Mouse (Mus musculus) hindbrain, embryonic 16.5 days (tissue): Measurements from ENCODE around the gene Lysmd3. TPM values are rescaled to one million over a fixed set of nuclear protein-coding genes. Genes with fewer than 3 reads are reported as not detected.
"Not testable (repeated sequence)": the region's sequence is repeated elsewhere in the genome, so short reads cannot be mapped to it uniquely, and the experiment has no call there.

ENCODE experiments used
- ATAC-seq: fragments of 200-750 bp; cut with Nextera tagmentation; 2 replicates; pipeline ENCODE4 v1.8.0; 2017; ENCODE audit warnings: moderate TSS enrichment, moderate library complexity
- H3K27ac ChIP-seq: fragments of 300-500 bp; sonication (generic); 2 replicates; pipeline ENCODE4 v1.5.1; 2014; ENCODE audit warnings: low read depth, mild to moderate bottlenecking, control low read depth, low read length, moderate library complexity
- H3K27me3 ChIP-seq: fragments of 300-500 bp; sonication (generic); replicated peaks from 2 replicates; pipeline ENCODE4 v1.6.1; 2014; ENCODE audit warnings: low read length; ENCODE audit not compliant: control insufficient read depth, insufficient read depth
- H3K36me3 ChIP-seq: fragments of 300-500 bp; sonication (generic); 2 replicates; pipeline ENCODE4 v1.6.1; 2014; ENCODE audit warnings: mild to moderate bottlenecking, low read length, moderate library complexity, mixed read lengths; ENCODE audit not compliant: control insufficient read depth, insufficient read depth
- H3K4me1 ChIP-seq: fragments of 300-500 bp; sonication (generic); 2 replicates; pipeline ENCODE4 v1.6.1; 2014; ENCODE audit warnings: low read depth, low read length; ENCODE audit not compliant: control insufficient read depth, insufficient read depth
- H3K4me2 ChIP-seq: fragments of 300-500 bp; sonication (generic); 2 replicates; pipeline ENCODE4 v1.6.1; 2014; ENCODE audit warnings: mild to moderate bottlenecking, low read length, control low read depth, moderate library complexity
- H3K4me3 ChIP-seq: fragments of 300-500 bp; sonication (generic); 2 replicates; pipeline ENCODE4 v1.5.1; 2014; ENCODE audit warnings: mild to moderate bottlenecking, low read length, control low read depth, moderate library complexity
- H3K9ac ChIP-seq: fragments of 300-500 bp; sonication (generic); 2 replicates; pipeline ENCODE4 v1.6.1; 2014; ENCODE audit warnings: low read depth, mild to moderate bottlenecking, control low read depth, low read length, moderate library complexity
- H3K9me3 ChIP-seq: fragments of 300-500 bp; sonication (generic); 2 replicates; pipeline ENCODE4 v1.6.1; 2014; ENCODE audit warnings: mild to moderate bottlenecking, low read length, moderate library complexity; ENCODE audit not compliant: control insufficient read depth
- WGBS: fragments of 180-500 bp; shearing (Covaris S2); extraction: QIAGEN DNeasy Blood & Tissue Kit; methylation state at CpG from one replicate; pipeline ENCODE4 v1.1.7; 2014; 5-methylcytosine and 5-hydroxymethylcytosine counted together
- polyA plus RNA-seq: library from polyadenylated mRNA; unstranded; fragments of >200 nt; fragmentation: Nextera tagmentation; extraction: Ambion mirVana; gene quantifications from 2 replicates; pipeline ENCODE4 v1.2.1, GENCODE M21; 2015

Gene Lysmd3
- 16.5 and 16.7 TPM in 2 replicates for polyA plus RNA-seq

GRCm38 (mm10) chr13:81657351-81658052, at the start of gene Lysmd3:
Gene Lysmd3, plus strand, starts transcription at chr13:81657663.
- peak; percentile 100 for ATAC-seq
- Histone ChIP-seq H3K9ac (peak within 1 kb of the TSS; percentile 77), H3K9me3 (no peaks in the 10 kb centered on the region), H3K4me2 (peak within 1 kb of the TSS; percentile 67), H3K36me3 (no peaks in the 10 kb centered on the region), H3K27me3 (no peaks in the 10 kb centered on the region), H3K27ac (peak within 1 kb of the TSS; percentile 85), H3K4me1 (peaks cover 14% of the 10 kb centered on the region), H3K4me3 (peak within 1 kb of the TSS; percentile 64)
- WGBS = under 1% methylated on average over 65 of the region's 73 CpGs

GRCm38 (mm10) chr13:81610349-81610748, 47.1 kb upstream of the Lysmd3 start:
- no peak overlapping the region for H3K4me3 ChIP-seq
- H3K36me3 ChIP-seq = no peaks in the 10 kb centered on the region
- H3K4me2 ChIP-seq = no peak overlapping the region
- no peaks in the 10 kb centered on the region; the same call in 1 of the 2 replicates for H3K9me3 ChIP-seq
- no peaks in the 10 kb centered on the region for H3K27me3 ChIP-seq
- 78% methylated on average over 4 of the region's 4 CpGs for WGBS
- H3K4me1 ChIP-seq = no peaks in the 10 kb centered on the region
- no peak overlapping the region for H3K27ac ChIP-seq
- ATAC-seq = no peak
- no peak overlapping the region for H3K9ac ChIP-seq

GRCm38 (mm10) chr13:81627861-81628260, 29.6 kb upstream of the Lysmd3 start:
- H3K4me3 ChIP-seq, H3K9me3 ChIP-seq, H3K9ac ChIP-seq, H3K4me2 ChIP-seq, H3K36me3 ChIP-seq, H3K27ac ChIP-seq, H3K4me1 ChIP-seq, H3K27me3 ChIP-seq: not testable (repeated sequence)
- ATAC-seq = peak; percentile 28; the same call in 1 of the 2 replicates
- WGBS = 36% methylated on average over 1 of the region's 1 CpGs

- Histone ChIP-seq H3K9ac (no peak overlapping the region), H3K4me1 (no peaks in the 10 kb centered on the region), H3K4me3 (no peak overlapping the region), H3K9me3 (no peaks in the 10 kb centered on the region), H3K36me3 (no peaks in the 10 kb centered on the region), H3K4me2 (no peak overlapping the region), H3K27me3 (no peaks in the 10 kb centered on the region), H3K27ac (no peak overlapping the region)
- 27% methylated on average over 2 of the region's 2 CpGs for WGBS
- ATAC-seq = no peak
Observed at GRCm38 (mm10) chr13:81628631-81629190, 28.8 kb upstream of the Lysmd3 start.

GRCm38 (mm10) chr13:81629395-81629794, 28.1 kb upstream of the Lysmd3 start:
- Histone ChIP-seq H3K27me3 (no peaks in the 10 kb centered on the region), H3K9ac (no peak overlapping the region), H3K9me3 (no peaks in the 10 kb centered on the region), H3K27ac (no peak overlapping the region), H3K4me2 (no peak overlapping the region), H3K4me3 (no peak overlapping the region), H3K4me1 (no peaks in the 10 kb centered on the region), H3K36me3 (no peaks in the 10 kb centered on the region)
- 38% methylated on average over 3 of the region's 3 CpGs for WGBS
- ATAC-seq = no peak

GRCm38 (mm10) chr13:81630566-81630965, 26.9 kb upstream of the Lysmd3 start:
- Histone ChIP-seq H3K4me1 (no peaks in the 10 kb centered on the region), H3K27me3 (no peaks in the 10 kb centered on the region), H3K4me3 (no peak overlapping the region), H3K36me3 (no peaks in the 10 kb centered on the region), H3K9me3 (no peaks in the 10 kb centered on the region), H3K4me2 (no peak overlapping the region), H3K27ac (no peak overlapping the region), H3K9ac (no peak overlapping the region)
- WGBS = 15% methylated on average over 5 of the region's 5 CpGs
- ATAC-seq = no peak

GRCm38 (mm10) chr13:81632720-81633415, 24.6 kb upstream of the Lysmd3 start, which contains the start of gene Adgrv1:
Gene Adgrv1, minus strand, starts transcription at chr13:81633154.
- peak within 1 kb of the TSS; percentile 99 for H3K4me2 ChIP-seq
- ATAC-seq = peak; percentile 99
- H3K27me3 ChIP-seq = no peaks in the 10 kb centered on the region
- no peak within 1 kb of the TSS; the same call in 1 of the 2 replicates for H3K27ac ChIP-seq
- peak within 1 kb of the TSS; percentile 75 for H3K9ac ChIP-seq
- H3K36me3 ChIP-seq = no peaks in the 10 kb centered on the region
- WGBS = under 1% methylated on average over 41 of the region's 42 CpGs
- H3K4me1 ChIP-seq = no peaks in the 10 kb centered on the region
- no peaks in the 10 kb centered on the region for H3K9me3 ChIP-seq
- peak within 1 kb of the TSS; percentile 67 for H3K4me3 ChIP-seq

DNA sequence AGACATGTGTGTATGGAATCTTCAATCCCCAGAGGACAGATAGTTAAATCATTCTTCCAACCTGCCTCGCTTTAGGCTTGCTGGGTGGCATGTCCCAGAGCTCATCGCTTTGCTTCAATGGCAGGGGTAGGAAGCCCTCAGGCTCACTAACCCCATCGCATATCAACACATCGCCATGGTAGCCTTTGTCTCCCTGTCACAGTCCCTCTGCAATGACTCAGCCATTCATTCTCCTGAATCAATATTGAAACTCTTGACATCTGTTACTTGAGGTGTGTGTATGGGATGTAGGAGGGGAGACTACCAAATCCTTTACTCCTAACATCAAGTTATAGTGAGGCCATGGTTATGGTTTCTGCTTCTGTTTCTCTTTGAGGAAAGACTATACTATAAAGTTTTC, 17.8 kb upstream of the Lysmd3 start:
- no peak overlapping the region for H3K9ac ChIP-seq
- no peak overlapping the region for H3K4me2 ChIP-seq
- no peaks in the 10 kb centered on the region for H3K9me3 ChIP-seq
- H3K4me3 ChIP-seq = no peak overlapping the region
- no peak overlapping the region for H3K27ac ChIP-seq
- WGBS = 23% methylated on average over 4 of the region's 4 CpGs
- no peak for ATAC-seq
- H3K27me3 ChIP-seq = no peaks in the 10 kb centered on the region
- no peaks in the 10 kb centered on the region for H3K4me1 ChIP-seq
- H3K36me3 ChIP-seq = no peaks in the 10 kb centered on the region

DNA sequence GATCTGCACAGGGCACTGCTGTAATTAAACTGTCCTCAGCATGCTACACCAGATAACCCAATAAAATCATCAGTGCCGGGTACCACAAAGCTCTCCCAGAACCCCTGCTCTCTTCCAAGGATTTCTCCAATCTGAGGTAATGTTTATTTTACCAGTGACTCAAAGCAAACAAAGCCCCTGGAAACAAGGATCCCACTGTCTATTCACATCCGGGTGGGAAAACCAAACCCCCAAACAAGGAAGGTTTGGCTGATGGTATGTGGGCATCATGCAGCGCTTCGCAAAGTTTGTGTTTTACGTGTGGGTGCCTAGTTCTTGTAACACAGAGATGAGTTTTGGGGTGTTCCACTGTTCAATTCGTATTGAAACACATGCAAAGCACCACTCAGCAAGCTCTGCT, 16.6 kb upstream of the Lysmd3 start:
- Histone ChIP-seq H3K4me3 (no peak overlapping the region), H3K4me1 (no peaks in the 10 kb centered on the region), H3K4me2 (peak overlapping the region; percentile 10; the same call in 1 of the 2 replicates), H3K27me3 (no peaks in the 10 kb centered on the region), H3K36me3 (no peaks in the 10 kb centered on the region), H3K27ac (no peak overlapping the region), H3K9ac (no peak overlapping the region), H3K9me3 (no peaks in the 10 kb centered on the region)
- 31% methylated on average over 6 of the region's 6 CpGs for WGBS
- no peak for ATAC-seq
